Mouse (Mus musculus): Measurements from ENCODE around the gene Rab25. TPM values are rescaled to one million over a fixed set of nuclear protein-coding genes. Genes with fewer than 3 reads are reported as not detected.
A peak's percentile ranks its signal among the peaks of the same experiment; 100 is the strongest.

The Rab25 gene
- total RNA-seq, 2 experiments from 2014 or later, result not detected

DNA sequence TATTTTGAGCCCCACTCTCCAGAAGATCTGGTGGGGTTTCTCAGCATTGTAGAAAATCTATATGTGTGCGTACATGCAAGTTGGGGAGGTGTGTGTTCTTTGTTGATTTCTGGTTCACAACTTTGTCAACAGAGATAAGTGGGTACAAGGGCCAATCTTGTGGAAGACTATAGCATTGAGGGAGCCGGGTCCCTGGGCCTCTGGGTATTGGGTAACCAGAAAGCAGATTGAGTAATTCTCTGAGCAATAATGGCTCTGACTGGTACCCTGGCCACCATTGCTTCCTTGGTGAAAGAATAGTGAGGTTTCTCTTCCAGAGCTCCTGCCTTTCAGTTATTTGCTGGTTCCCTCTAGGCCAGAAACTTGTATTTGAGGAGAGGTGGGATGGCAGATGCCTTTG, 21.0 kb upstream of the Rab25 start:
- intact Hi-C loops (cut with DNase I), result no loop called here
- DNase-seq, result no peak

DNA sequence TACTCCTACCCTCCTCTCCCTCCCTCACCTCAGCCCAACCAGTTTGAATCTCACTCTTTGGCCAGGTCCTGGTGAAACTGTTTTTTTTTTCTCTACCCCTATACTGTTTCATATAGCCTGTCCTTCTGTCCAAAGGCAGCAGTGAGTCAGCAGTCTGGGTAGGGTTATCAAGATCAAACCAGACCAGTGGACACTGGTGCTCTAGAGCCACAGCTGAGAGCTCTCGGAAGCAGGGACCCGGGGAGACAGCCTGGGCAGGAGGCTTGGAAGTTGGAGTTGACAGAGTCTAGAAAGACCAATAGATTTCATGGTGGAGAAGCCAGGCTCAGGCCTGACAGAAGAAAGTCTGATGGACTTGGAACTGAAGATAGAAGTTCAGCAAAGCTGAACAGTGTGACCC, 20.5 kb upstream of the Rab25 start:
- intact Hi-C loops (cut with DNase I), result no loop called here
- DNase-seq, result no peak

DNA sequence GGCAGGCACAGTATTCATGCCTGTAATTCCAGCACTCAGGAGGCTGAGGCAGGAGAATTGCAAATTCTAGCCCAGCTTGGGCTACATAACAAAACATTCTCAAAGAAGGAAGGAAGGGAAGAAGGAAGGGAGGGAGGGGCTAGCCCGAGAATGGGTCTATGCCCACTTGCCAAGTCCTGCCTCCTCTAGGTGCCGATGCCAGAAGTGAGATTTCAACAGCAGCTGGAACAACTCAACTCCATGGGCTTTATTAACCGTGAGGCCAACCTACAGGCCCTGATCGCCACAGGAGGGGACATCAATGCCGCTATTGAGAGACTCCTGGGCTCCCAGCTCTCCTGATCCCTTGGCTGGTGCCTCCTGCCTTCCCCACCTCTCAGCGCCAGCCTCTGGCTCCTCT, 19.8 kb upstream of the Rab25 start:
- intact Hi-C loops (cut with DNase I), result no loop called here
- no peak for DNase-seq

DNA sequence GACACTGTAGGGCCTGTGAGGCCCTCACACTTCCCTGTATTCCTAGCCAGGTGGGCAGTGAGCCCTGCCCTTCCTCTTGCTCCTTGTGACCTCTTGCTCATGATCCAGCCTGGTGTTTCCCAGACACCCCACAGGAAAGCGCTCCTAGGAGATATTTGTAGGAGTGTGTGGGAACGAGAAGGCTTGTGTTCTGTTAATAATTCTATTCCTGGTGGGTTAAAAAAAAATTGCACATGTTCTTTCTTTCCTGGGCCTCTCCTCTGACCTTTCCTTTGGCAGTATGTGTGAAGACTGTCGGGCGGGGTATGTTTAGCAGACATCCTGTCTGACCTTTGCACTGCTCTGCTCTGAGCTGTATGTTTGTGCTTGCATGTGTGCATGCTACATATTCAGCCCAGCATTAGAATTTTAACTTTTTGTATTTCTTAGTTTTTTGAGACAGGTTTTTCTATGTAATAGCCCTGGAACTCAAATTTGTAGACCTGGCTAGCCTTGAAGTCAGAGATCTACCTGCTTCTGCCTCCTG, 18.5 kb upstream of the Rab25 start:
- no peak for DNase-seq
- intact Hi-C loops (cut with DNase I), result no loop called here

DNA sequence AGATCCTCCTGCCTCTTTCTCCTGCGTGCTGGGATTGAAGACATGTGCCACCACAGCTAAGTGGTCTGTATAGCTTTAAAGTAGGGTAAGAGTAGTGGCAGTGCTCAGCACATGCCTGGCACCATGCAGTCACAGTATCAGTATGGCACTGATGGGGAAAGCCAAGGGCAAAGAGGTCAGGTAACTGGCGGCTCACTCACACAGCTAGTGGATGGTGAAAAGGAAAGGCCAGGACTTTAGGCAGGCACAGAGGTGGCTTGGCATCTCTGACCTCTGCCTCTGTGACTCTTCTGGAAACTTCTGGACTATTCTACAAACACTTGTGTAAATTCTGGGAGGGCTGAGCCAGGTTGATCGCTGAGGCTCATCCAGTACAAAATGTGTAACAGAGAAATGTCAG, 18.0 kb upstream of the Rab25 start:
- intact Hi-C loops (cut with DNase I), result no loop called here
- no peak for DNase-seq

DNA sequence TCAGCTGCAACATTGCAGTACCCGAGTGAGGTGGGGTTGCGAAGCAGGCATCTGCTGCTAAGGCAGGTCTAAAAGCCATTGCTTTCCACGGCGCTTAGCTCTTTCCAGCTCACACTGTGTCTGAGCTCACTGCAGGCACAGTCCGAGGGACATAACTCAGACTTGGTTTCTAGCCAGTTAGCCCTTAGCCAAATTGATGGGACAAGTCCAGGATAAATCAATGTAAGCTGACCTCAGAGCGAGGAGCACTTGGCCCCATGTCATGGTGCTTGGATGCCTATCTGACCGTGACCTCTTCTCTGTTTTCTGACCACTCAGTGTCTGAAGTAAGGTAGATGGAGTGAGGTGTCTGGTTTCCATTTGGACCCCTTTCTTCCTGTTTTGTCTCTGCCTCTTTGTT, 15.9 kb upstream of the Rab25 start:
- no peak for DNase-seq
- intact Hi-C loops (cut with DNase I), result no loop called here

DNA sequence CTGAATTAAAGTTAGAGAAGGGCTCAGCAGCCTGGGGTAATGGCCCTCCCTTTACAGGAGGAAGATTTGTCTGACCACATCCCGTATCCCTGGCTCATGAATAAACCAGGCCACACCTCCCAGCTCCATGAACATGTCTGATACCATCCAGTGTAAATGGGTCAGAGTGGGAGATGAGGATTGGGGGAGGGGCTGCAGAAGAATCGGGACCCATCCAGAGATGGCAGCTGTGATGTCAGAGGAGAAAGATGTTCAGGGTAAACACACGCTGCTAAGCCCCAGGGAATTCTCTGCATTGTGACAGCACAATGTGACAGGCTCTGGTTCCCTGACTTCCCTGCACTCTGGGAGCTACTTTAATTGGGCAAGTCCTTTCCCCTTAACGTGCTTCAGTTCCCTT, 15.3 kb upstream of the Rab25 start:
- DNase-seq, result no peak
- intact Hi-C loops (cut with DNase I), result no loop called here

DNA sequence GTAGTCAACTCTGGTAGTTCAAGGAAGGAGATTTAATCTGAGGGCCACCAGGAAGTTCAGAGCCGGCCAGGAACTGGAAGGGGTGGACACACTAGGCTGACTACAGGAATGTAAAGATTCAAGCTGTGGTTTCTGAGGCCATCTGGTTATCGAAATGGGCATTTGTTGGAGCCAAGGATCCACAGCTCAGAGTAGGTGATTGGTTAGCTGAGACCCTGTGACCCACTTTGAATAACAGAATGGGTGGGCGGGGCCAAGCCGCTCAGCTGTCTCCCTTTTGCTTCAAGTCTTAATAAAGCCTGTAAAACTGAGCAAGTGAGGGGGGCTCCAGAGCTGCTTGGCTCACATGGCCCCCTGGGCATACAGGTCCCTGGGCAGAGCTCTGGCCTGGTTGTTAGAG, 13.9 kb upstream of the Rab25 start:
- intact Hi-C loops (cut with DNase I), result no loop called here
- DNase-seq, result no peak

DNA sequence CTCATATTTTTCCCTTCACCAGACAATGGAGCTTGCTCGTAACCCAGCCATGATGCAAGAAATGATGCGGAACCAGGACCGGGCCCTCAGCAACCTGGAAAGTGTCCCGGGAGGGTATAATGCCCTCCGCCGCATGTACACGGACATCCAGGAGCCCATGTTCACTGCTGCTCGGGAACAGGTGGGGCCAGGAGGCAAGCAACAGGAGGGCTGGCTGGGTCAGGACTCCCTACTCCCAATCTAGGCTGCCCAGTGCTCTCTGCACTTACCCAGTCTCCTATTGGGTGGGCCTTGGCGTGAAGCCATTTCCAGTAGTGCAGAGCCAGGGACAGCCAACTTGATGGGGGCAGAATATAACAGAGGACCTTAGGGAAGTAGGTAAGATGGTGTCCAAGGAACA, 11.5 kb upstream of the Rab25 start:
- intact Hi-C loops (cut with DNase I), result no loop called here
- no peak for DNase-seq

DNA sequence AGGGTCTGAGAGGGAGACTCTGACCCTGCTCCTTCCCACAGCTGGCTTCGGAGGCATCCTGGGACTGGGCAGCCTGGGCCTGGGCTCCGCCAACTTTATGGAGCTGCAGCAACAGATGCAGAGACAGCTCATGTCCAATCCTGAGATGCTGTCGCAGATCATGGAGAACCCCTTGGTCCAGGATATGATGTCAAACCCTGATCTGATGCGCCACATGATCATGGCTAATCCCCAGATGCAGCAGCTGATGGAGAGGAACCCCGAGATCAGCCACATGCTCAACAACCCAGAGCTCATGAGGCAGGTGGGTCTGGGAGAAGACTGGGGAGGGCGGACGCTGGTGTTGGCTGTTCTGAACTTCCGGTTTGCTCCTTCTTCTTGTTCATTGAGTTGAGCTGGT, 8.5 kb upstream of the Rab25 start:
- intact Hi-C loops (cut with DNase I), result no loop called here
- no peak for DNase-seq

DNA sequence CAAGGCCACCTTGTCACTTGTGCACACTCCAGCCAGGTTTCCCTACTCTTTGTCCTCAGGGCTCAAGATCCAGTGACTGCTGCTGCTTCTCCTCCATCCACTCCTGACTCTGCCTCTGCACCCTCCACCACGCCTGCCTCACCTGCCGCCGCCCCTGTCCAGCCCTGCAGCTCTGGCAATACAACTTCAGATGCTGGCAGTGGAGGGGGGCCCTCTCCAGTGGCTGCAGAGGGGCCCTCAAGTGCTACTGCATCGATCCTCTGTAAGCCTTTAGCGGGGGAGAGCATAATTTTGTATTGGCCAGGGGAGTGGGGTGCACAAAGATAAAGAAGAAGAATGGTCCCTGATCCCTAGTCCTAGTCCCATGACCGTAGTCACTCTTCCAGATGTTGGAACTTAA, 7.6 kb upstream of the Rab25 start:
- intact Hi-C loops (cut with DNase I), result no loop called here
- DNase-seq, result no peak

DNA sequence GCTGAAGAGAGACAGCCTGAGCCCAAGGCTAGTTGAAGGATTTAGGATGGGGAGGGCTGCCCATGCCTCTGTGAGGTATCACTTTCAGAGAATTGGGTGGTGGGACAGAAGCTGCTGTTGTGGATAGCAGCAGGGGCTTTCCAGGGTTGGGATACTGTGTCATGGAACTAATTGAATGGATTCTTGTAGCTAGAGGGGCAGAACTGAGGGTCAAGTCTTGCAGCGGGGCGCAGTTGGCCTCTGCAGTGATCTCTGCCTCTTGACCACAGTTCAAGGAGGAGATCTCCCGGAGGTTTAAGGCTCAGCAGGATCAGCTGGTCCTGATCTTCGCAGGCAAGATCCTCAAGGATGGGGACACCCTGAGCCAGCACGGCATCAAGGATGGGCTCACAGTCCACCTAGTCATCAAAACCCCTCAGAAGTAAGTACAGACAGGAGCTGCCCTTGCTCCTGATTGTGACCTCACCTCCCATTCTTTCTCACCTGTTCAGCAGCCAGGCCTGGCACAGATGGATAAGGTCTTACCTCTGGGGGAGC, 7.0 kb upstream of the Rab25 start:
- intact Hi-C loops (cut with DNase I), result no loop called here
- DNase-seq, result no peak

DNA sequence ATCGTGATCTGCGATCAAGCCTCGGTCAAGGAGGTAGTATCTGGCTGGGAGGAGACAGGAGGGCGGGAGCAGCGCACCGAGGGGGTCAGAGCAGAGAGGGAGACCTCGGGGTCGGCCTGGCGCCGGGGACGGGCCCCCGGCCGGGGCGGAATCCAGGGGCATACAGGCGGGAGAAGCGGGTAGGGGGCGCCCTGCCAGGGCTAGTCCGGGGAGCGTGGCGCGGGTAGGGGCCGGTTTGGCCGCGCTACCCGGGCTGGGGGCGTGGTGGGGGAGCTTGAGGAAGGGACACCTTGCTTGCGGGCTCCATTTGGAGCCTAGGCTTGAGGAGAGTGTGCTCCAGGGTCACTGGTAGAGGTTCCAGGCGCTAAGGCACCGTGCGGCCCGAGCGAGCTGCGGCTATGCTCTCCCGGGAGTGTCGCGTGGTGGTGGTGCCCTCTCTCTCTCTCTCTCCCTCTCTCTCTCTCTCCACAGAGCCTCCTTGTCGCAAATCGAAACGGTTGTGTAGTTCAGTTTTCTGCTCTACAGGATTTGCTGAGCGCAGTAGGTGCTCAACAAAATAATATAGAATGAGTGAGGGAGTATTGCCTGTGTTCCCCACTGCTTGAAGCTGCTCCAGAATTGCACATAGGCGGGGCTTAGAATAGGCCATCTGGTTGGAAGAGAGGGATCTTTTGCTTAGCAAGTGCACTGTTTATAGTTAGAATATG, 5.9 kb upstream of the Rab25 start:
- intact Hi-C loops (cut with DNase I), result no loop called here
- DNase-seq, result peak in 1 of 2 experiments; percentile 34

DNA sequence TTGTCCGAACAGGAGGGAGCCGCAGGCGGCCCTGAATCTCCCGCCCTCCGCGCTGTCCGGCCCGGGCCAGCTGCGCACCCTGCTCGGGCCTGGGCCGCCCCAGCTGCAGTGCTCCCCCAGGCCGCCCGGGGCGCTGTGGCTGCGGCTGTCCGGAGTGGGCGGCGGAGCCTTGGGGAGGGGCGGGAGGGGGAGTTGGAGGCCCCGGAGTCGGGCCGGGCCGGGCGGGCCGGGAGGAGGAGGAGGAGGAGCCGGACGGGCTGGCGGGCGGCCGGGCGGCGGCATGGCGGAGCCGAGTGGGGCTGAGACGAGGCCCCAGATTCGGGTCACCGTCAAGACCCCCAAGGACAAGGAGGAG, 5.4 kb upstream of the Rab25 start, which contains the start of gene Ubqln4:
Gene Ubqln4, plus strand, starts transcription at position 234 of the 355 bp plus-strand sequence.
- intact Hi-C loops (cut with DNase I), result no loop called here
- peak; percentile 90 to 91 for DNase-seq

DNA sequence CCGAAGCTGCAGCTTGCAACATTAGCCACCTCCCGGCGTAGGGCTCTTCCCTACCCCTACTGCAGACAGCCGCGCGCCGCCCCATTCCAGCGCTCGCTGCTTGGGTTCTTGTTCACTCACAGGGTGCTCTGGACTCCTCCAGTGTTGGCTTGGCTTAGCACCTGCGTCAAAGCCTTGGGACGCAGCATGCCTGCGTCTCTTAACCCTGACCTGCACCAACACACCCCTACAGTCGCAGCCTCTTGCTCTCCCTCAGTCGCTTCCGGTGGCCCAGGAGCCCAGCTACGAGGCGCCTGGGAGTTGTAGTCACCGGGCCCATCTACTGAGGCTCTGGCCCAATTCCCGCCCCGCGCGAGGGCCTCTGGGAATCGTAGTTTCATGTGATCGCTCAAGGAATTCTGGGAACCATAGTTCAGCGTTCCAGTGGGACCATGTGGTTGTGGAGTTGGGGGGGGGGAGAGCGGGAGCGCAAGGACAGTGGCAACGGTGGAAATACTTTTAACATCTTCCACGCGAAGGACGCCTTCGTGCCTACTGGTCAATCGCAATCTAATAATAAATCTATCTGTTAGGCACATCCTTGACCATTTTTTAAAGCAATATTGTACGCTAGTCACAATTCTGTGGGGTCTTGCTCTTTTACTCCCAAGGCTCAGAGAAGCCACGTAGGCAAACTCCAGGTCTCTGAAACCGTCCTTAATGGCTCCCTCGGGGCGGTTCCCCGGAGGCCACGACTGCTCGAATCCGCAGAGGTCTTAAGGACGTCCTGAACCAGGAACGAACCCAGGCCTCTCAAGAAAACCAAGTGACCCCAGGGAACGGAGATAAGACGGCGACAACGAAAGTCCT, 4.8 kb upstream of the Rab25 start, which contains the start of gene Lamtor2:
Gene Lamtor2, minus strand, starts transcription at position 399 of the 849 bp plus-strand sequence.
- peak; percentile 98 to 99 for DNase-seq
- intact Hi-C loops (cut with DNase I), result no loop called here

DNA sequence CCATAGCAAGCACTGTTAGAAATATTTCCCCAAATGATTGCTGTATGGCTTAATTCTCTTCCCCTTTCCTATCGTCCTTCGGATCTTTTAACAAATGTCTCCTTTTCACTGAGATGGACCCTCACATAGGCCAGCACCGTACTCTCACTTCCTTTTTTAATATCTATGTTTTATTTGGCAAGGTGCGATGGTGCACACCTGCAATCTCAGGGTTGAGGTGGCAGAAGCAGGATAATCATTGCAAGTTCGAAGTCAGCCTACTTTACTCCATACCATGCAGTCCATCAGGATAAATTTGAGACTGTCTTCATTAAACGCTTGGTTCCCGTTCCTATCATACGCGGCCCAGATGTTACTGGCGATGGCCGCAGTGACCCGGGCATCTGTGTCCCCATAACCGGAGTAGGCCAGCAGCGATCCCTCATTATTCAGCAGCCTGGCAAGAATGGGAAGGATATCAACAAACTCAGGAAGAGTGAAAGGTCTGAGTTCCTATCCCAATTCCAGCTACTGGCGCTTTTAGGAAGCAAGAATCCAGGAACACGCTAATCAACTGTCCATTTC, 4.1 kb upstream of the Rab25 start:
- DNase-seq, result no peak
- intact Hi-C loops (cut with DNase I), result no loop called here

DNA sequence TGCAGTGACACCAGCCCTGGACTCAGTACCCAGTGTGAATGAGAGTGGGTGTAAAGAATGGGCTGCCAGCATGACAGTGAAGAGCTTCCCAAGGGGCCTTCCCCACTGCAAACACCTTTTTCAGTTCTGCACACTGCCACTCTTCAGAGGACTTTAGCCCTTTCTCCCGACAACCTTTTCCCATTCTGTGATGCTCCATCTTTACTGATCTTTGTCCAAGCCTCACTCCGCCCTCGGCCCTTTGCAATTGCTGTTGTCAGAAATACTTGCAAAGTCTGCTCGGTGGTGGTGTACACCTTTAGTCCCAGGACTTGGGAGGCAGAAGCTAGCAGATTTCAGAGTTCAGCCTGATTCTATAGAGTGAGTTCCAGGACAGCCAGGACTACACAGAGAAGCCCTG, 3.5 kb upstream of the Rab25 start:
- intact Hi-C loops (cut with DNase I), result loop anchor here (2.0 kb wide), 1 partner anchor 65 kb away; no protein-coding TSS in a partner anchor
- DNase-seq, result no peak

DNA sequence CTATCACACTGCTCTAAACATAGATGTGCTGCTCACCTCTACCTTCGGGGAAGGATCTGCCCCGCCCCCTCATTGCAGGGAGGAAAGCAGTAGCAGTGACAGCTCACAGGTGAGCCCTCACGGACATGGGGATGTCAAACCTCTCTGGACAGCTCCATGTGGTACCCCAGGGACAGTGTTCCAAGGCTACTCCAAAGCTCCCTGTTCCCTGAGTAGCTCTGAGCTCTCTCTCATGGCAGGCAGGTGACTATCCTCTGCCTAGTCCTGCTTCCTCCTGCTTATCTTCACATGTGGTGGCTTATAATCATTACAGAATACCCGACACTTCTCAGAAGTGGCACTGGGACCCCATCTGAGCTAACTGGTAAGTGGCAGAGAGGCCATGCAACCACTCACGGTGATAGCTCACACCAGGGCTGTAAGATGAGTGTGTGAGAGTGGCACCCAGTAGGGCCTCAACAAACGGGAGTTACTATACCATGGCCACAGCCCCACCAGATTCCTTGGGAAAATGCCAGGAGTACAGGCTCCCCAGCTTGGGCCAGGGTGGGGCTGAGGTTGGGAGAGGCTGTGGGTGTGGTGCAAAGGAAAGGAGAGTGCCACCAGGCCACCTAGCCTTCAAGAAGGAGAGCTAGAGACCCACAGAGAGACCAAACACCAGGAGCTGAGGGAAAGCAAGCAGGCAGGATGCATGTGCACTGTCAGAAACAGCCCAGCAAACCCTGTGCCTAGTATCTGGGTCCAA, 1.3 kb downstream of the Rab25 start:
- DNase-seq, result no peak
- intact Hi-C loops (cut with DNase I), result no loop called here

DNA sequence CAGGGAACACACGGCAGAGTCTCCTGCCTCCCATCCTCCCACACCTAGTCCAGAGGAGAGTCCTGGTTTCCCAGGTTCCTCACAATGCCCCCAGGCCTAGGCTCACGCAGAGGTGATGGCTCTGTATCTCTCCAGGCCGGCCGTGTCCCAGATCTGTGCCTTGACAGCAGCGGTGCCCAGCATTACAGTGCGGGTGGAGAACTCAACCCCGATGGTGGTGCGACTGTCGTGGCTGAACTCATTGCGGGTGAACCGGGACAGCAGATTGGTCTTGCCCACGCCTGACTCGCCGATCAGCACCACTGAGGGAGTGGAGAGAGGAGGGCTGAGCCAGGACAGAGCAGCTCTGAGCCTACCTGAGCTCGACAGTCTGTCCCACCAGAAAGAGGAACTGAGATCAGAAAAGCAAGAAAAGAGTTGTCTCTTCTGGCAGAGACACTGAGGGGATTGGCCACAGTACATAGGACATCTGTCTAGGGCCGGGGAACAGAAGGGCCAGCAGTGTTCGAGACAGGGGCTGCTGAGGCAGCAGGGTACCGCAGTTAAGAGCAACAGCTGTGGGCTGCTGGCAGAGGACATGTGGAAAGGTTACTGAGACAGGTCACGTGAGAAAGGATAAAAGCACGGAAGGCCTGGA, 3.0 kb downstream of the Rab25 start:
- no peak for DNase-seq
- intact Hi-C loops (cut with DNase I), result no loop called here

DNA sequence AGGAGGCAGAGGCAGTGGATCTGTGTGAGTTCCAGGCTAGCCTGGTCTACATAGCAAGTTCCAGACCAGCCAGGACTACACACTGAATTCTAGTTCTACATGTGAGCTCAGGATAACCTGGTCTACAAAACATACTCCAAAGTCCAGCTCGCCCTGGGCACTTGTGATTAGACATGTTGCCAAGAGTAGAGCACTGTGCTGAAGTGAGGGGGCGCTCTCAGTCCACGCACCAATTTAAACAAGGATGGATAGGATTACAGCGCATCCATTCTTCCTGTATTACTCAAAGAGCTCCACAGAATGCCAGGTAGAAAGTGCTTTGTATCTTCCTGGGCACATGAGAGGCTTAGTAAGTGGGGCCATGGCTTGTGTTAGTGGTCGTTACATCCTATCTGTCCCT, 3.6 kb downstream of the Rab25 start:
- intact Hi-C loops (cut with DNase I), result no loop called here
- no peak for DNase-seq

Data from gastrocnemius, postnatal 36 days (tissue).